Mouse (Mus musculus) subcutaneous adipose tissue, adult 2 months (tissue): ENCODE measurements around the gene Olfr1414. TPM values are rescaled to one million over a fixed set of nuclear protein-coding genes. Genes with fewer than 3 reads are reported as not detected.

Source experiments
- polyA plus RNA-seq: library from polyadenylated mRNA; depleted of rRNA; stranded (reverse); fragments of >200 nt; gene quantifications from 2 replicates; pipeline ENCODE4 v1.2.3, GENCODE M21; 2012; ENCODE audit warnings: low replicate concordance; rRNA removed

The Olfr1414 gene
- not detected in 2 replicates for polyA plus RNA-seq

GRCm38 (mm10) chr1:92518561-92518960, at the start of gene Olfr1414:
TSS of gene Olfr1414 (minus strand) at chr1:92518661.

GRCm38 (mm10) chr1:92496001-92496400, 22.5 kb downstream of the Olfr1414 start, which contains the start of gene Olfr1415:
TSS of gene Olfr1415 (minus strand) at chr1:92496101.

GRCm38 (mm10) chr1:92485013-92485412, 33.4 kb downstream of the Olfr1414 start, which contains the start of gene Olfr1416:
TSS of gene Olfr1416 (minus strand) at chr1:92485113.

GRCm38 (mm10) chr1:92473165-92474041, 45.1 kb downstream of the Olfr1414 start, which contains the start of gene Ndufa10:
TSS of gene Ndufa10 (minus strand) at chr1:92473860.

Other genes with a start within 250 kb of the Olfr1414 start
- 163 and 250 TPM in 2 replicates for gene Ndufa10, start 44.8 kb downstream of the Olfr1414 start, polyA plus RNA-seq
- not detected in 2 replicates for gene Olfr1416, start 33.5 kb downstream of the Olfr1414 start, polyA plus RNA-seq
- not detected in 2 replicates for gene Olfr1415, start 22.6 kb downstream of the Olfr1414 start, polyA plus RNA-seq
- not detected in 2 replicates for gene Olfr1413, start 52.7 kb upstream of the Olfr1414 start, polyA plus RNA-seq
- gene Olfr1412, start 67.1 kb upstream of the Olfr1414 start, polyA plus RNA-seq: not detected in 2 replicates
- not detected in 2 replicates for gene Olfr1411, start 75.8 kb upstream of the Olfr1414 start, polyA plus RNA-seq
- gene Olfr1410, start 87.1 kb upstream of the Olfr1414 start, polyA plus RNA-seq: not detected in 2 replicates
- not detected in 2 replicates for gene Olfr12, start 99.1 kb upstream of the Olfr1414 start, polyA plus RNA-seq
- gene Cops9, start 123.3 kb upstream of the Olfr1414 start, polyA plus RNA-seq: 136 and 172 TPM in 2 replicates
- 0.73 and 0.96 TPM in 2 replicates for gene Otos, start 130.2 kb upstream of the Olfr1414 start, polyA plus RNA-seq